Mouse (Mus musculus): ENCODE measurements around the gene Zfp711.

DNA sequence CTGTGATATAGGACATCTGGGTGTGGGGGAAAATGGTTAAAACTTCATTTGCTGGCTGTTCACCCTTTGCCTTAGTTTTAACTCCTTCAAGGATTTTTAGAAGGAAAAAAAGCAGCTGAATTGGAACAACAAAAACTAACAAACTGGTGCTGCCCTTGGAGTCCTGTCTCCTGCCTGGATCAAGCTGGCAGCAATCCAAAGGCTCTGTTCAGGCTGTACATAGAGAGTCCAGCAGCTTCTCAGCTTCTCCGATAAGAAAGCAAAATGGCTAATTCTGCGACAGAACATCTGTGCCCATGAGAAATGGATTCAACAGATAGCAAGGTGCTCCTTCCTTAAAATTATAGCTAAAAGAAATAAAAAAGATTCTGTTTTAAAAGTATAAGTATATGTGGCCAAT, 32.6 kb upstream of the Zfp711 start:
- TF ChIP-seq CTCF (conservative IDR thresholded peaks at IDR 0.05 in 1 of 2, IDR thresholded peaks at IDR 0.05 in 1 of 2; ENCODE audit: low read depth in 2 of 2, low read length in 2 of 2) (no peak), POLR2A (IDR thresholded peaks at IDR 0.05; ENCODE audit: low read depth, low read length) (no peak), TBP (conservative IDR thresholded peaks at IDR 0.05; ENCODE audit: low read depth, low read length) (no peak), EP300 (IDR thresholded peaks at IDR 0.05; ENCODE audit: low read length) (no peak), RCOR1 (conservative IDR thresholded peaks at IDR 0.05; ENCODE audit: low read depth, low read length) (no peak), MAX (IDR thresholded peaks at IDR 0.05; ENCODE audit: low read length) (no peak), ZKSCAN1 (IDR thresholded peaks at IDR 0.05; ENCODE audit: borderline replicate concordance, low read depth, low read length) (no peak)
